Mouse (Mus musculus): ENCODE data around the gene Arhgef28.

Arhgef28 gene

DNA sequence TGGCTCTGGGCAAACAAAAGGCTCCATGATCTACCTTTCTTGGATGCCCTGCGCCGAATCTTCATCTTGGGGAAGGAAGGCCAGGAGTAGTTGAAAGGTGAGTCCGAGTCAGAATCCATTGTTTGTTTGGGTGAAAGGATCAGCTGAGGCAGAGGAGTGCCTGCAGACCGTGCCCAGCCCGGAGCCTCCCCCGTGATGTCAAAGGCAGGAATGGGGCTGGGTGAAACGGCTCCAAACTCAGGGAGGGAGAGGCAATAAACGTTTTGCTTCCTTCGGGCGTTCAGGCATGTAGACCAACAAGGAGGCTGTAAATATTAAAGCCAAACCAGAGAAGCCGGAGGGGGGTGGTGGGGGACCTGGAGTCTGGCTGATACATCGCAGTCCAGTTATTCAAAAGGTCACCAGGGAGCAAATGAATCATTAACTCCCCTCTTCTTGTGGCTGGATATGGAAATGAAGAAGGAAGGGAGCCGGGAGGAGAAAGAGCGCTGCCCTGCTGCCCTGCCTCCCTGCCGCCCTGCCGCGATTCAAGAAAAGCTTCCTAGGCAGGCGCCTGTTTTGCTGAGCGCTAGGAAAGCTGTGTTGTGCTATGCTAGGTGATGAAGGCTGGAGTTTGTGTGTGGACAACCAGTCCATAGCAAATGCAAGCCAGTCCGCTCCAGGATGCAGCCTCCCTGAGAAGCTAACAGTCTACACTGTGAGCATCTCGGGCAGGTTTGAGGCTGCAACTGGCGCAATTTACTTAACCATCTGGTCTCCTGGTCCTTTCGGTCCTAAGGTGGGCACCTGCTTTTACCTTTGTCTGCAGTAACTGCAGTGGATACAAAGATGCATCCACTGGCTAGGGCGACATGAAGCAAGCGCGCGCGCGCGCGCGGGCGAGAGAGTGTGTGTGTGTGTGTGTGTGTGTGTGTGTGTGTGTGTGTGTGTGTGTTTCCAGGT lies 190.0 kb downstream of the Arhgef28 start:
- in situ Hi-C loops (cut with MboI) = no loop called here

- in situ Hi-C loops (cut with MboI) = no loop called here
Measured at GRCm38 (mm10) chr13:98014892-98015291, 191.3 kb downstream of the Arhgef28 start.

DNA sequence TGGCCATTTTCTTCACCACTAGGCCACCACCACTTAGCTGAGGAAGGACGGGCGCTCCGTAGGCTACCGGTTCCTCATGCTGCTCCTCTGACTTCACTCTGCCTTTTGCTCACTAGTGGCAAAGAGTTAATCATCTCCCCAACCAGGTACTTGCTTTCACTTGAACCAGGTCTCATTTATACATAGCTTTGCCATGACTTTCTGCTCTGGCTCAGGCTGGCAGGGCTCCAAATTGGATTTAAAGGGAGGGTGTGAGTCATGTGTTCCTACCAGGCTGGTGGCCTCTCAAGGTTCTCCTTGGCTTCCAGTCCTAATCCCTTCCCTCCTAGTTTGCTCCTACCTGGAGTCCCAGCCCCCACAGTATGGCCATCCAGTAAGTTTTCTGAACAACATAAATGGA lies 192.5 kb downstream of the Arhgef28 start:
- in situ Hi-C loops (cut with MboI) = no loop called here

DNA sequence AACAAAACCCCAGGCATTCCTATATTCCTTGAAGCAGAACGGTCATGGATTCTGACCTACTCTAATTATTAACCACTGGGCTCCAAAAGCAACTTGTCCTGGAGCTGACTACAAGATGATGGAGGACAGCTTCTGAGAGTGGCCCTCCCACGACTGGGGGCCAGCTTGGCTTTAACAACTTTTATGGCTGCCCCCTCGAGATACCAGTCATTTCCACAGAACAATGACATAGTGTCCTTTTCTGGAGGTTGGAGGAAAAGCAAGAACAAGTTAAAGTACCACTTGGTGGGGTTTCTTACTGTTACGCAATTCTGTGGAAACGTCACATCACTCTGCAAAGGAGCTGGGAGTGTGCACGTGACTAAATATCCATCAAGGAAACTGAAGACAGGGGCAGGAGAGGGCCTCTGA lies 194.3 kb downstream of the Arhgef28 start:
- in situ Hi-C loops (cut with MboI) = no loop called here

- in situ Hi-C loops (cut with MboI) = no loop called here
Measured at GRCm38 (mm10) chr13:98009070-98009469, 197.2 kb downstream of the Arhgef28 start.

GRCm38 (mm10) chr13:98008588-98008987 lies 197.7 kb downstream of the Arhgef28 start:
- in situ Hi-C loops (cut with MboI) = no loop called here

GRCm38 (mm10) chr13:98005611-98006218 lies 200.5 kb downstream of the Arhgef28 start:
- in situ Hi-C loops (cut with MboI) = no loop called here

DNA sequence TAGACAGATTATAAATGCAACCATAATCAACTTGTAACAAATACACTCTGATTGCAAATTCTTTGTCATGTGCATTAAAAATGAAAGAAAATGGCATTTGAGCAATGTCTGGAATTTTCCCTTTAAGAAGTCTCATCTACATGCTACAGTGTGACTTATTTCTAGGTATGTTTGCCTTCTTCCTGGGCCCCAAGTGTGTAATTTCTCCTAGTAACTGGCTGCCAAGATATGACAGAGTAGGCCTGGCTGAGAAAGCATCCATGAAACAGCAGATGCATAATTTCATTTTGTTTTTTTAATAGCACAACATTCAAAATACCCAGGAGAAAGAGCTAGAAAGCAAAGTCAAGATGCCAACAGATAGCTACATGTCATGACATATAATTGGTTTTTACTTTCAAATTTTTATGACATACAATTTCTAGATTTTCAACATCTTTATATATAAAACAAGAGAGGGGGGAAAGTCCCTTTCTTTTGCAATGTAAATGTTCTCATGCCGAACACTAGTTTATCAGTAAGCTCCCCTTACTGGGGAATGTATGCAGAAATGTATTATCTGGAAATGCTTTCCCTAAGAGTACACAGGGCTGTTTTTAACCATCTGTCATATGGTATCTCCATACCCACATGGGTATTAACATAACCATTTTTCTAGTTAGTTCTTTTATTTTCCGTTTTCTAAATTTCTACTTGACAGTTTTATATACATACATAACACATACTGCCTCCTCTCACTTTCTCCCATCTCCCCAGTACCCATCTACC lies 201.4 kb downstream of the Arhgef28 start:
- in situ Hi-C loops (cut with MboI) = no loop called here

GRCm38 (mm10) chr13:98003690-98004089 lies 202.5 kb downstream of the Arhgef28 start:
- in situ Hi-C loops (cut with MboI) = no loop called here

- in situ Hi-C loops (cut with MboI) = no loop called here
Measured at GRCm38 (mm10) chr13:98002598-98002997, 203.6 kb downstream of the Arhgef28 start.

DNA sequence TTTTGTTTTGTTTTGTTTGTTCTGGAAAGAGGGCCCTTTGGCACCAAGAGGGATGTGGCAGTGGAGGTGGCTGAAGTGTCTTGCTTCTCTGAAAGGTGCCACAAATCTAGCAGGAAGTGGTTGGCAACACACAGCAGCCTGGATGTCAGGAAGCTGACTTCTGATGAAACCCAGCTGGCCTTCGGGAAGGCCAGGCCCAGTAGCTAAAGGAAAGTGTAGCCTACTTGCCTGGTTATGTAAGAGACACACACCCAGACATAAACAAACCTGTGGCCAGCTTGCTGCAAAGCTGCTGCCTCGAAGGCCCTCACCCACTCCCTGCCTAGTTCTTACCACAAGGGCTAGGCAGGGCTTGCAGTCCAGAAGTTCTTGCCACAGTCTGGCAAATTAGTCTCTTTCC lies 204.1 kb downstream of the Arhgef28 start:
- in situ Hi-C loops (cut with MboI) = no loop called here

DNA sequence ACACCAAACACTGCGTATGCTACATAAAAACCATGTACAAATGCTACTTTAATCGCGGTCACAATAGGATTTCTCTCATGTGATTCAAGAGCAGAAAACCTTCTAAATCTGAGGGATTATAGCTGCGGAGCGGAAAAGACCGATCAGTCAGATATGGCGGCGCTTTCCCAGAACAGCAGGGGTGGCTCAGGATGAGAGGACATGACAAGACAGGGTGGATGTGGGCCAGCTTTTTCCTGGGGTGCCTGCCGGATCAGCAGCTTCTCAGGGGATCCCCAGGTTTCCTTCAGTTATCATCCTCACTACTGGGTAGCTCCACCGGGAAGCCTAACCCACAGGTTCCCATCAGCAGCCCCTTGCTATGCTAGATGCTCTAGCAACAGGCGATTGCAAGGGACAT lies 204.5 kb downstream of the Arhgef28 start:
- in situ Hi-C loops (cut with MboI) = no loop called here

GRCm38 (mm10) chr13:98000841-98001240 lies 205.4 kb downstream of the Arhgef28 start:
- in situ Hi-C loops (cut with MboI) = no loop called here

GRCm38 (mm10) chr13:97999130-97999529 lies 207.1 kb downstream of the Arhgef28 start:
- in situ Hi-C loops (cut with MboI) = no loop called here

DNA sequence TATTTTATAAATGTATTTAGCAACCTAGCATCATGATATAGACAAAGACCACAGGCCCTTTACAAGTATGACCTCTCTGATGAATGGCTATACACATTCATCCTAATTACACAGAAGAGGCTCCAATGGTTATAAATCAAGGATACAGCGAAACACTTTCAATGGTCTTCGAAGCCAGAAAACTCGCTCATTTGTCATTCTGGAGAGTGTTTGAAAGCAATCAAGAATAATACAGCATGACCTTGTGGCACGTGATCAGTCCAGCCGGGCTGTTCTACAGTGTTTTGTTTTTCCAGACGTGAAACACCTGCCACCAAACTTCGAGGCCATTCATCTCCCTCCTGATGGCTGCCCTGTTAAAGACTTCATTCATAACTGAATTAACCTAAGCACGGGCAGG lies 207.7 kb downstream of the Arhgef28 start:
- in situ Hi-C loops (cut with MboI) = no loop called here

- in situ Hi-C loops (cut with MboI) = no loop called here
Measured at GRCm38 (mm10) chr13:97990939-97991338, 215.3 kb downstream of the Arhgef28 start.

DNA sequence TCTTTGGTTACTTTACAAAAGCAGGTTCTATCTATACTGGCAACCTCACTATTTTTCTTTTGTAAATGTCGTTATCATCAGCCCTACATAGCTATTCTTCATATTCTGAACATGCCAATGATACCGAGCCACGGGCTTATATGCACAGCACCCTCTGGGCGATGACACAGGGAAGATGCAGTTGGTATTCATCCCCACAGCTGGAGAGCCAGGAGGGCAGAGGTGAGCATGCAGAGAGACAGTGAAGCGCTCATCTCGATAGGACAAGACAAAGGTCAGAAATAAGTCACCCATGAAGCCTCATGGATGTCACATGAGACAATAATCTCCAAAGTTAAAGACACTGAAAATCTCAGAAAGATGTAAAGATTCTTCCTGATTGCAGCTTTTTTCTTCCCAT lies 217.4 kb downstream of the Arhgef28 start:
- in situ Hi-C loops (cut with MboI) = no loop called here

DNA sequence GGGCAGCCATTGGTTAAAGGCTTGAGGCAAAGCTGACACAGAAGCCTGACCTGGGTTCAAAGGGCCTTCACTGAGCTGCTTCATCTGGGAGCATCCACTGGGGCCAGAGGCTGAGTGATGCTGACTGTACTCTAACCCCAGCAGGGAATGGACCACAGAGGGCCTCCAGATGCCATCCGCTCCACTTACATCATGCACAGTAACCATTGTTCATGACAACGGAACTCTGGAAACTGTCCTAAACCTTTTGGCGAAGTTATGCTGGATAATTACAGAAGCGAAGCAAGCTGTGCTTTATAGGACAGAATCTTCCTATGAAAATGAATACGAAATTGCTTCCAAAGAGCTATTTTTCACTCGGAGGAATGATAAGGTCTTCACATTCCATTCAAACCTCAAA lies 219.5 kb downstream of the Arhgef28 start:
- in situ Hi-C loops (cut with MboI) = no loop called here

- in situ Hi-C loops (cut with MboI) = no loop called here
Measured at GRCm38 (mm10) chr13:97977104-97977503, 229.1 kb downstream of the Arhgef28 start.

DNA sequence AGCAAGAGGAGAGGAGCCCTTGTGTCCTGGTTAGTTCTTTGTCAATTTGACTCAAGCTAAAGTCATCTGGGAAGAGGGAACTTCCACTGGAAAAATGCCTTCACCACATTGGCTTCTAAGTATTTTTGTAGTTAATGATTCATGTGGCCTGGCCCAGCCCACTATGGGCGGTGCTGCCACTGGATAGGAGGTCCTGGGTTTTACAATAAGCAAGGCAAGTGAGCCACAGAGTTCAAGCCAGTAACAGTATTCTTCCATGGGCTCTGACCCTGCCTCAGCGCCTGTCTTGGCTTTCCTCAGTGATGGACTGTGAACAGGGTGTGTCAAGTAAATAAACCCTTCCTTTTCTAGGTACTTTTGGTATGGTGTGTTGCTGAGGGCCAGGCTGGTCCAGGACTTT lies 229.6 kb downstream of the Arhgef28 start:
- in situ Hi-C loops (cut with MboI) = no loop called here

GRCm38 (mm10) chr13:97974532-97975194 lies 231.6 kb downstream of the Arhgef28 start:
- in situ Hi-C loops (cut with MboI) = no loop called here

GRCm38 (mm10) chr13:97973915-97974314 lies 232.3 kb downstream of the Arhgef28 start:
- in situ Hi-C loops (cut with MboI) = no loop called here
